Mouse (Mus musculus) ovary, postnatal 36 days (tissue): ENCODE measurements around the gene Gm1979.
"Not testable (repeated sequence)": the region's sequence is repeated elsewhere in the genome, so short reads cannot be mapped to it uniquely, and the experiment has no call there.

Experiments used
- DNase-seq: peaks from one replicate; pipeline ENCODE4 v3.0.0; 2022; ENCODE audit warnings: low spot score, mixed read lengths

The Gm1979 gene

GRCm38 (mm10) chr5:26004698-26005097 is at the start of gene Gm1979:
Gene Gm1979, minus strand, starts transcription at chr5:26004798.
- DNase-seq: not testable (repeated sequence)

GRCm38 (mm10) chr5:26039458-26039857 is 34.9 kb upstream of the Gm1979 start, which contains the start of gene Speer4a:
Gene Speer4a, minus strand, starts transcription at chr5:26039558.
- not testable (repeated sequence) for DNase-seq

- not testable (repeated sequence) for DNase-seq
These were observed 18.2 kb upstream of the Gm1979 start, which contains the start of gene Gm5862 for GRCm38 (mm10) chr5:26022816-26023215. Gene Gm5862, minus strand, starts transcription at chr5:26022916.

GRCm38 (mm10) chr5:26007697-26008096 is 3.1 kb upstream of the Gm1979 start:
- DNase-seq: not testable (repeated sequence)

- peak; percentile 64 for DNase-seq
These were observed 2.5 kb upstream of the Gm1979 start for GRCm38 (mm10) chr5:26006937-26007695.

- DNase-seq: not testable (repeated sequence)
These were observed 16.0 kb downstream of the Gm1979 start, which contains the start of gene Gm21698 for GRCm38 (mm10) chr5:25988550-25988949. Gene Gm21698, minus strand, starts transcription at chr5:25988650.

GRCm38 (mm10) chr5:25972563-25972962 is 32.0 kb downstream of the Gm1979 start, which contains the start of gene Gm21680:
Gene Gm21680, minus strand, starts transcription at chr5:25972663.
- not testable (repeated sequence) for DNase-seq

- DNase-seq: not testable (repeated sequence)
These were observed 47.5 kb downstream of the Gm1979 start for GRCm38 (mm10) chr5:25957050-25957449.

- peak; percentile 23 for DNase-seq
These were observed 48.0 kb downstream of the Gm1979 start for GRCm38 (mm10) chr5:25956611-25957010.

- not testable (repeated sequence) for DNase-seq
These were observed 50.3 kb downstream of the Gm1979 start, which contains the start of gene Gm21671 for GRCm38 (mm10) chr5:25954317-25954716. Gene Gm21671, minus strand, starts transcription at chr5:25954417.
